Mouse (Mus musculus) intestine, embryonic 16.5 days (tissue): ENCODE results near the gene Cbr3. TPM values are rescaled to one million over a fixed set of nuclear protein-coding genes. Genes with fewer than 3 reads are reported as not detected.
A peak's percentile ranks its signal among the peaks of the same experiment; 100 is the strongest.

Experiments used
- ATAC-seq: fragments of 200-750 bp; cut with Nextera tagmentation; 2 replicates; pipeline ENCODE4 v1.8.0; 2017; ENCODE audit warnings: moderate TSS enrichment, moderate library complexity
- H3K27ac ChIP-seq: fragments of 300-500 bp; sonication (generic); 2 replicates; pipeline ENCODE4 v1.5.1; 2014; ENCODE audit warnings: mild to moderate bottlenecking, low read length
- H3K27me3 ChIP-seq: fragments of 300-500 bp; sonication (generic); replicated peaks from 2 replicates; pipeline ENCODE4 v1.6.1; 2014; ENCODE audit warnings: low read length, control low read depth, mixed read lengths; ENCODE audit not compliant: control insufficient read depth, insufficient read depth
- H3K36me3 ChIP-seq: fragments of 300-500 bp; sonication (generic); 2 replicates; pipeline ENCODE4 v1.6.1; 2014; ENCODE audit warnings: low read length, control low read depth; ENCODE audit not compliant: control insufficient read depth, insufficient read depth
- H3K4me1 ChIP-seq: fragments of 300-500 bp; sonication (generic); 2 replicates; pipeline ENCODE4 v1.6.1; 2014; ENCODE audit warnings: low read length, control low read depth, mixed read lengths; ENCODE audit not compliant: control insufficient read depth, insufficient read depth
- H3K4me2 ChIP-seq: fragments of 300-500 bp; sonication (generic); 2 replicates; pipeline ENCODE4 v1.6.1; 2014; ENCODE audit warnings: low read depth, low read length, control low read depth
- H3K4me3 ChIP-seq: fragments of 300-500 bp; sonication (generic); 2 replicates; pipeline ENCODE4 v1.5.1; 2014; ENCODE audit warnings: mild to moderate bottlenecking, low read length
- H3K9ac ChIP-seq: fragments of 300-500 bp; sonication (generic); 2 replicates; pipeline ENCODE4 v1.6.1; 2014; ENCODE audit warnings: low read depth, low read length
- H3K9me3 ChIP-seq: fragments of 300-500 bp; sonication (generic); 2 replicates; pipeline ENCODE4 v1.6.1; 2016; ENCODE audit warnings: low read length, control low read depth; ENCODE audit not compliant: control insufficient read depth
- WGBS: fragments of 180-500 bp; shearing (Covaris S2); extraction: QIAGEN DNeasy Blood & Tissue Kit; methylation state at CpG from one replicate; pipeline ENCODE4 v1.1.7; 2014; 5-methylcytosine and 5-hydroxymethylcytosine counted together
- polyA plus RNA-seq: library from polyadenylated mRNA; unstranded; fragments of >200 nt; fragmentation: Nextera tagmentation; extraction: Ambion mirVana; gene quantifications from 2 replicates; pipeline ENCODE4 v1.2.1, GENCODE M21; 2015

Cbr3 gene
- polyA plus RNA-seq, 1 experiment from 2014 or later = 2.8 TPM

- no peak overlapping the region for H3K9ac ChIP-seq
- no peak for ATAC-seq
- H3K27ac ChIP-seq = no peak overlapping the region
- H3K4me1 ChIP-seq = no peaks in the 10 kb centered on the region
- H3K36me3 ChIP-seq = no peaks in the 10 kb centered on the region
- no peaks in the 10 kb centered on the region for H3K27me3 ChIP-seq
- H3K9me3 ChIP-seq = no peaks in the 10 kb centered on the region
- no peak overlapping the region for H3K4me2 ChIP-seq
- 85% methylated on average over 7 of the region's 7 CpGs for WGBS
- H3K4me3 ChIP-seq = no peak overlapping the region
Observed at GRCm38 (mm10) chr16:93707116-93707515, 24.1 kb downstream of the Cbr3 start.

GRCm38 (mm10) chr16:93709217-93709616 lies 26.2 kb downstream of the Cbr3 start:
- no peak overlapping the region for H3K27ac ChIP-seq
- no peak overlapping the region for H3K4me2 ChIP-seq
- no peaks in the 10 kb centered on the region for H3K36me3 ChIP-seq
- ATAC-seq = no peak
- peaks cover 1% of the 10 kb centered on the region; the same call in 1 of the 2 replicates for H3K4me1 ChIP-seq
- no peaks in the 10 kb centered on the region for H3K27me3 ChIP-seq
- H3K4me3 ChIP-seq = no peak overlapping the region
- WGBS = 74% methylated on average over 1 of the region's 1 CpGs
- H3K9me3 ChIP-seq = no peaks in the 10 kb centered on the region
- H3K9ac ChIP-seq = no peak overlapping the region

DNA sequence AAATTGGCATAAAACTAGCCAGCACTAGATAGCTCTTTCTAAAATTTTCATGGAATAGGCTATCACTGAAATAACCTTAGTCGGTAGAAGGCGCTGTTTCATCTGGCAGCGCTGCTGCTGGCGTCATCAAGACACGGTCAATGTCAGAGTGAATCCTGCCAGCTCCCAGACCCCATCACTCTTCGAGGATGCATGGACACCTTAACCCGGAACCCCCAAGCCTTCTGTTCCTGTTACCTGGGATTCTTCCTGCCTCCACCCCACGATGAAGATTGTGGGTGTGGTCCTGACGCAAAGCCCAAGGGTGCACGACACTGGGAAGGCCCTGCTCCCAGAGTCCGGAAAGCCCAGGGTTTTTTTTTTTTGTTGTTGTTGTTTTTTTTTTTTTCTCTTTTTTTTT lies 27.9 kb downstream of the Cbr3 start:
- Histone ChIP-seq H3K27ac (peak overlapping the region; percentile 73; the same call in 1 of the 2 replicates), H3K4me3 (peak overlapping the region; percentile 82), H3K9ac (peak overlapping the region; percentile 53; the same call in 1 of the 2 replicates), H3K4me2 (peak overlapping the region; percentile 63), H3K36me3 (no peaks in the 10 kb centered on the region), H3K4me1 (peaks cover 5% of the 10 kb centered on the region; the same call in 1 of the 2 replicates), H3K27me3 (no peaks in the 10 kb centered on the region), H3K9me3 (no peaks in the 10 kb centered on the region)
- WGBS = under 1% methylated on average over 11 of the region's 11 CpGs
- ATAC-seq = peak; percentile 44

DNA sequence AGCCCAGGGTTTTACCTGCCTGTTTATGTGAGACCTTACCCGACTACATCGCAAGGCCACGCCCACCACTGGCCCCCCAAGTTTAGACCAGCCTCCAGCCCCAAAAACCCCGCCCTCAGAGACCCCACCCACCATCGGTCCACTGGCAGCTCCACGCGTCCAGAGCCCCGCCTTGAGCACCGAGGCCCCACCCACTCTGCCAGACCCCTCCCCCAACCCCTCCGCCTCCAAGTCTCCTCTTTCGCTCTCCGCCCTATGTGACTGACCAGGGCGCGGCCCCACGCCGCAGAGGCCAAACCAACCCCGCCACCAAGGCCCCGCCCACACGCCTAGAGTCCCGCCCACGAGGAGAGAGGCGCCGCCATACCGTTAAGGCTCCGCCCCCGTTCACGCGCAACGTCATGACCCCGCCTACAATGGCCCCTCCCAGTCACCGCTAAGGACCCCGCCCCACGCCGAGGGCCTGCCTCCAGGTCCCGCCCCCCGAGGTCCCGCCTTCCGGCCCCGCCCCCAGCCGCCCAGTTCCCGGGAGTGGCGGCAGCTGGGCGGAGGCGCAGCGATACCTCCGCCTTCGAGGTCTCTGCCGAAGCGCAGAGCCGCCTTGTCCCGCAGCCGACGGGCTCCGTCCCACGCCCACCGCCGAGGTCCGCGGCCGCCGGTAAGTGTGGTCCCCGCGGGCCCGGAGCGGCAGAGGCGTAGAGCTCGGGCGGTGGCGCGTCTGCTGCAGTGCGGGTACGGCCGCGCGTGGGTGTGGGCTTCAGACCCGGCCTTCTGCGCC lies 28.6 kb downstream of the Cbr3 start, which contains the start of gene Dop1b:
Dop1b (plus strand) TSS at position 494 of the 778 bp plus-strand sequence.
- H3K27me3 ChIP-seq = no peaks in the 10 kb centered on the region
- peak within 1 kb of the TSS; percentile 88 for H3K9ac ChIP-seq
- no peaks in the 10 kb centered on the region for H3K9me3 ChIP-seq
- peak; percentile 94 for ATAC-seq
- WGBS = under 1% methylated on average over 70 of the region's 77 CpGs
- H3K4me1 ChIP-seq = peaks cover 5% of the 10 kb centered on the region; the same call in 1 of the 2 replicates
- peak within 1 kb of the TSS; percentile 82 for H3K4me3 ChIP-seq
- H3K27ac ChIP-seq = peak within 1 kb of the TSS; percentile 74
- no peaks in the 10 kb centered on the region for H3K36me3 ChIP-seq
- peak within 1 kb of the TSS; percentile 97 for H3K4me2 ChIP-seq

GRCm38 (mm10) chr16:93712189-93712885 lies 29.3 kb downstream of the Cbr3 start:
- peak overlapping the region; percentile 82 for H3K4me3 ChIP-seq
- peak overlapping the region; percentile 88 for H3K9ac ChIP-seq
- ATAC-seq = peak; percentile 44
- no peaks in the 10 kb centered on the region for H3K9me3 ChIP-seq
- H3K4me1 ChIP-seq = peaks cover 7% of the 10 kb centered on the region
- H3K27me3 ChIP-seq = no peaks in the 10 kb centered on the region
- H3K4me2 ChIP-seq = peak overlapping the region; percentile 97
- H3K36me3 ChIP-seq = no peaks in the 10 kb centered on the region
- WGBS = 8% methylated on average over 31 of the region's 31 CpGs
- H3K27ac ChIP-seq = peak overlapping the region; percentile 74

DNA sequence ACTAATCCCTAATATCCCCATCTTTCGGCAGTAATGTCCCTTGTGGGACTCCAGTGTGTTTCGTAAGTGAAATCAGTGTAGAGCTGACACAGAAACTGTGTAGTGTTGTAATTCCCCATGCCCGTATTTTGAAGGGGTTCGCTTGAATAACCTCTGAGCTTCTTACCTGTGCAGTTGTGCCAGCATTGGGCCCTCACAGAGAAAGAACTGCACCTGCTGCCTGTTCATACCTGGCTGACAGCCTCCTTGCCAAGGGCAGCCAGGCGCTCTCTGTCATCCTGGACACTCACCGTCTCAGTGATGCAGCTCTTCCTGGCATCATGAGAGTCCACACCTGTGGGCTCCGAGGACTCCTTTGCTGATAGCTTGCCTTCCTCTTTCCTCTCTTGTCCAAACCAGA lies 30.0 kb downstream of the Cbr3 start:
- no peak for ATAC-seq
- 0 out of 2 replicates have a peak overlapping the region, but pooled peaks have one; percentile 88 for H3K9ac ChIP-seq
- H3K4me2 ChIP-seq = peak overlapping the region; percentile 97
- H3K27me3 ChIP-seq = no peaks in the 10 kb centered on the region
- no peak overlapping the region for H3K27ac ChIP-seq
- H3K4me3 ChIP-seq = peak overlapping the region; percentile 82
- H3K36me3 ChIP-seq = no peaks in the 10 kb centered on the region
- no peaks in the 10 kb centered on the region for H3K9me3 ChIP-seq
- 72% methylated on average over 7 of the region's 7 CpGs for WGBS
- H3K4me1 ChIP-seq = peaks cover 10% of the 10 kb centered on the region

- Histone ChIP-seq H3K27ac (no peak overlapping the region), H3K36me3 (no peaks in the 10 kb centered on the region), H3K4me1 (peaks cover 10% of the 10 kb centered on the region), H3K4me3 (no peak overlapping the region), H3K27me3 (no peaks in the 10 kb centered on the region), H3K4me2 (no peak overlapping the region), H3K9ac (no peak overlapping the region), H3K9me3 (no peaks in the 10 kb centered on the region)
- WGBS = 31% methylated on average over 5 of the region's 5 CpGs
- no peak for ATAC-seq
Observed at GRCm38 (mm10) chr16:93714426-93714825, 31.4 kb downstream of the Cbr3 start.

- no peak overlapping the region for H3K4me2 ChIP-seq
- H3K36me3 ChIP-seq = no peaks in the 10 kb centered on the region
- ATAC-seq = no peak
- H3K9ac ChIP-seq = no peak overlapping the region
- 66% methylated on average over 6 of the region's 6 CpGs for WGBS
- no peak overlapping the region for H3K27ac ChIP-seq
- H3K4me3 ChIP-seq = no peak overlapping the region
- no peaks in the 10 kb centered on the region for H3K27me3 ChIP-seq
- H3K4me1 ChIP-seq = peaks cover 10% of the 10 kb centered on the region
- no peaks in the 10 kb centered on the region for H3K9me3 ChIP-seq
Observed at GRCm38 (mm10) chr16:93715826-93716225, 32.8 kb downstream of the Cbr3 start.

DNA sequence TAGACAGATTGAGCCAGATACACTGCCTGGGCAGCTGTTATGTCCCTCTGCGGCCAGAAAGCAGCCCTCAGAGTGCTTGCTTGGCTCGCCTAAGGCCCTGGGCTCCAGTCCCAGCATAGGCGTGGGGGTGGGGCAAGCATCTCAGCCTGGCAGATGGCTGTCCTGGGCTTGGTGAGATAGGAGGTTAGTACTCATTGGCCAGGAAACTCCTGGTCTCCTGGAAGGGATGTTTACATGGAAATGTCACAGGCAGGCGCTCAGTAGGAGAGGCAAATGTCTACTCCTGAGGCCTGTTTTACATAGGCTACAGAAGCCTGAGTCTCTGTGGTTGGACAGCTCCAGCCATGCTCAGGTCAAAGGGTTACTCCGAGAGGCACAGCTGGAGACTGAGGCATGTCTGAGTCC lies 34.3 kb downstream of the Cbr3 start:
- WGBS = 30% methylated on average over 5 of the region's 5 CpGs
- H3K27ac ChIP-seq = peak overlapping the region; percentile 33; the same call in 1 of the 2 replicates
- ATAC-seq = peak; percentile 63

More for the DNA sequence above, 34.3 kb downstream of the Cbr3 start:
- no peak overlapping the region for H3K4me2 ChIP-seq
- H3K4me3 ChIP-seq = no peak overlapping the region
- H3K9me3 ChIP-seq = no peaks in the 10 kb centered on the region
- no peaks in the 10 kb centered on the region for H3K27me3 ChIP-seq
- H3K9ac ChIP-seq = no peak overlapping the region
- H3K4me1 ChIP-seq = peaks cover 10% of the 10 kb centered on the region
- H3K36me3 ChIP-seq = no peaks in the 10 kb centered on the region
